In the genomic region with DNA sequence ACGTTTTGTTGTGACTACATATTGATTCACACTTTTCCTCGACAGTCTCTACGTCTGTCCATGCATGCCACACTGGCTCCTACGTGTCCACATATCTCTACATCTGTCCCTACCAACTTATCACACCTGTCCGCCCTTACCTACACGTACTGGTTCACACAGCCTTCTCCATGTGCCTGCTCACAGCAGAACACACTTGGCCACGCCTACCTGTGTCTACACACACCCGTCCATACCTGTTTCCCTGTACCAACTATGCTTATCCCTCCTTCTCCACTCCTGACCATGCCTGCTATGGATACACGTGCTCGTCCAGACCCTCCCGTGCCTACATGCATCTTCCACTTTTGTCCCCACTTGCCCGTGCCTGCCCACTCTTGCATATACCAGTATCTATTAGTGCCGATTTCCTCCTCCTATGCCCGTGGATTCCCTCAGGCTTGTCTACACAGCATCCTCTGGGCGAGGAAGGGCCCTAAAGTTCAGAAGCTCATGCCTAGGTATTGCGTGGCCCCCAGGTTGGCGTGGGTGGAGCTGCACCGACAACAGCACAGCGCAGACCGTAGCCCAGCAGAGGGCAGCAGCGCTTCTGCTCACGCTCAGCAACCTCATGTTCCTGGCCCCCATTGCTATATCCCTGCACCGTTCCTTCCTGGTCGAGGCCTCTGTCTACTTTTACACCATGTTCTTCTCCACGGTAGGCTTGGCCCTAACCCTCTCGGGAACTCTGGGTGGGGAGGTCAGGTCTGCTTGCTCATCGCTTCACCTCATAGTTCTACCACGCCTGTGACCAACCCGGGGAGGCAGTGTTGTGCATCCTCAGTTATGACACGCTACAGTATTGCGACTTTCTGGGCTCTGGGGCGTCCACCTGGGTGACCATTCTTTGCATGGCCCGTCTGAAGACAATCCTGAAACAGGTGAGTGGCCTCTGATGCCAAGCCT, we compare ENCODE assay signal across 8 mouse cellular contexts. TPM values are rescaled to one million over a fixed set of nuclear protein-coding genes. Genes with fewer than 3 reads are reported as not detected.
DNase-seq lines count a peak whose midpoint lies in the region; ATAC-seq and TF ChIP-seq lines count a peak whose summit lies in the region.

No protein-coding gene starts in this region.

- peaks cover 6% of the 10 kb centered on the region for H3K36me3 ChIP-seq in hindbrain, embryonic 10.5 days
- H3K36me3 ChIP-seq in hindbrain, embryonic 12.5 days = peaks cover under 1% of the 10 kb centered on the region; the same call in 1 of the 2 replicates
- H3K36me3 ChIP-seq in hindbrain, embryonic 11.5 days (ENCODE audit: control insufficient read depth, insufficient read depth, low read length) = no peaks in the 10 kb centered on the region
- peaks cover 1% of the 10 kb centered on the region for H3K36me3 ChIP-seq in limb, embryonic 13.5 days
- H3K36me3 ChIP-seq in midbrain, embryonic 13.5 days = peaks cover under 1% of the 10 kb centered on the region; the same call in 1 of the 2 replicates
- H3K36me3 ChIP-seq in stomach, postnatal 0 days (ENCODE audit: control insufficient read depth, insufficient read depth, low read length) = no peaks in the 10 kb centered on the region

- peak; percentile 90 for TF ChIP-seq CTCF in stomach, postnatal 0 days (IDR thresholded peaks at IDR 0.05; ENCODE audit: low read depth)

- H3K9me3 ChIP-seq in hindbrain, embryonic 10.5 days = no peaks in the 10 kb centered on the region
- H3K9me3 ChIP-seq in hindbrain, embryonic 12.5 days (replicated peaks) = no peaks in the 10 kb centered on the region
- no peaks in the 10 kb centered on the region for H3K9me3 ChIP-seq in hindbrain, embryonic 11.5 days (ENCODE audit: control insufficient read depth, low read length)
- H3K9me3 ChIP-seq in limb, embryonic 13.5 days = no peaks in the 10 kb centered on the region
- no peaks in the 10 kb centered on the region for H3K9me3 ChIP-seq in midbrain, embryonic 13.5 days
- H3K9me3 ChIP-seq in stomach, postnatal 0 days (ENCODE audit: control insufficient read depth, low read length) = no peaks in the 10 kb centered on the region

- H3K27ac ChIP-seq in hindbrain, embryonic 10.5 days = peak overlapping the region; percentile 2; the same call in 1 of the 2 replicates
- no peak overlapping the region for H3K27ac ChIP-seq in hindbrain, embryonic 12.5 days
- H3K27ac ChIP-seq in hindbrain, embryonic 11.5 days (ENCODE audit: low read depth, low read length) = no peak overlapping the region
- H3K27ac ChIP-seq in limb, embryonic 13.5 days = no peak overlapping the region
- H3K27ac ChIP-seq in midbrain, embryonic 13.5 days = no peak overlapping the region
- H3K27ac ChIP-seq in stomach, postnatal 0 days (replicated peaks) = 0 out of 2 replicates have a peak overlapping the region, but pooled peaks have one; percentile 20

- ATAC-seq in hindbrain, embryonic 12.5 days (ENCODE audit: low FRiP score) = no peak
- no peak for ATAC-seq in hindbrain, embryonic 11.5 days (ENCODE audit: low FRiP score)
- ATAC-seq in limb, embryonic 13.5 days (ENCODE audit: low FRiP score, low read depth) = no peak; the same call in 1 of the 2 replicates
- ATAC-seq in midbrain, embryonic 13.5 days = peak; percentile 31; the same call in 1 of the 2 replicates
- ATAC-seq in stomach, postnatal 0 days (ENCODE audit: low FRiP score, low TSS enrichment) = peak; percentile 63

- no peak overlapping the region for H3K4me2 ChIP-seq in hindbrain, embryonic 12.5 days (replicated peaks)
- H3K4me2 ChIP-seq in hindbrain, embryonic 11.5 days (replicated peaks; ENCODE audit: low read depth, low read length) = no peak overlapping the region
- H3K4me2 ChIP-seq in limb, embryonic 13.5 days (replicated peaks) = no peak overlapping the region; the same call in 1 of the 2 replicates
- no peak overlapping the region for H3K4me2 ChIP-seq in midbrain, embryonic 13.5 days (replicated peaks)
- no peak overlapping the region; the same call in 1 of the 2 replicates for H3K4me2 ChIP-seq in stomach, postnatal 0 days (replicated peaks; ENCODE audit: low read depth)

- H3K4me1 ChIP-seq in hindbrain, embryonic 10.5 days (replicated peaks) = peaks cover 28% of the 10 kb centered on the region
- peaks cover 14% of the 10 kb centered on the region for H3K4me1 ChIP-seq in hindbrain, embryonic 12.5 days
- H3K4me1 ChIP-seq in hindbrain, embryonic 11.5 days (replicated peaks; ENCODE audit: control insufficient read depth, insufficient read depth, low read length) = peaks cover 7% of the 10 kb centered on the region
- H3K4me1 ChIP-seq in limb, embryonic 13.5 days = peaks cover 18% of the 10 kb centered on the region
- H3K4me1 ChIP-seq in midbrain, embryonic 13.5 days (replicated peaks) = peaks cover 19% of the 10 kb centered on the region
- 0 out of 2 replicates have a peak, but pooled peaks cover 4% of the 10 kb centered on the region for H3K4me1 ChIP-seq in stomach, postnatal 0 days (replicated peaks; ENCODE audit: control insufficient read depth, insufficient read depth)

- peaks cover 43% of the 10 kb centered on the region for H3K27me3 ChIP-seq in hindbrain, embryonic 10.5 days (ENCODE audit: insufficient read depth, poor library complexity, severe bottlenecking)
- H3K27me3 ChIP-seq in hindbrain, embryonic 12.5 days = peaks cover 37% of the 10 kb centered on the region
- peaks cover 8% of the 10 kb centered on the region for H3K27me3 ChIP-seq in hindbrain, embryonic 11.5 days (ENCODE audit: control insufficient read depth, insufficient read depth, low read length)
- H3K27me3 ChIP-seq in limb, embryonic 13.5 days = peaks cover 49% of the 10 kb centered on the region
- peaks cover 54% of the 10 kb centered on the region for H3K27me3 ChIP-seq in midbrain, embryonic 13.5 days
- peaks cover 3% of the 10 kb centered on the region; the same call in 1 of the 2 replicates for H3K27me3 ChIP-seq in stomach, postnatal 0 days (ENCODE audit: control insufficient read depth, insufficient read depth, low read length)

- H3K9ac ChIP-seq in hindbrain, embryonic 12.5 days = no peak overlapping the region
- H3K9ac ChIP-seq in hindbrain, embryonic 11.5 days (ENCODE audit: low read depth, low read length) = no peak overlapping the region
- H3K9ac ChIP-seq in limb, embryonic 13.5 days = 0 out of 2 replicates have a peak overlapping the region, but pooled peaks have one; percentile 9
- H3K9ac ChIP-seq in midbrain, embryonic 13.5 days (replicated peaks) = no peak overlapping the region
- H3K9ac ChIP-seq in stomach, postnatal 0 days (ENCODE audit: low read length) = no peak overlapping the region

- no peak for TF ChIP-seq EP300 in stomach, postnatal 0 days (optimal IDR thresholded peaks at IDR 0.05)

- 52% methylated on average over 33 of the region's 33 CpGs for WGBS in hindbrain, embryonic 10.5 days
- WGBS in hindbrain, embryonic 12.5 days = 51% methylated on average over 33 of the region's 33 CpGs
- WGBS in hindbrain, embryonic 11.5 days = 52% methylated on average over 33 of the region's 33 CpGs
- 48% methylated on average over 33 of the region's 33 CpGs for WGBS in limb, embryonic 13.5 days
- WGBS in midbrain, embryonic 13.5 days = 45% methylated on average over 33 of the region's 33 CpGs
- WGBS in stomach, postnatal 0 days = 33% methylated on average over 32 of the region's 33 CpGs

- peak; percentile 58 for DNase-seq in hindbrain, embryonic 10.5 days (ENCODE audit: low spot score)
- peak; percentile 90 for DNase-seq in NIH3T3 (ENCODE audit: low read depth)
- peak; percentile 73 for DNase-seq in embryo, embryonic 10.5 days (ENCODE audit: low spot score)
- DNase-seq in hindbrain, embryonic 11.5 days (ENCODE audit: low spot score) = peak; percentile 79
- peak; percentile 84 for DNase-seq in stomach, postnatal 0 days (ENCODE audit: low spot score)

- H3K4me3 ChIP-seq in hindbrain, embryonic 10.5 days = peak overlapping the region; percentile 9; the same call in 1 of the 2 replicates
- no peak overlapping the region for H3K4me3 ChIP-seq in hindbrain, embryonic 12.5 days
- no peak overlapping the region for H3K4me3 ChIP-seq in hindbrain, embryonic 11.5 days (ENCODE audit: low read depth, low read length)
- H3K4me3 ChIP-seq in limb, embryonic 13.5 days = no peak overlapping the region
- H3K4me3 ChIP-seq in midbrain, embryonic 13.5 days (replicated peaks) = no peak overlapping the region
- no peak overlapping the region for H3K4me3 ChIP-seq in stomach, postnatal 0 days (ENCODE audit: low read depth, low read length)

RNA-seq across cellular contexts. Expression of gene Mrpl28, which starts 3.3 kb away (rescaled TPM):
- polyA plus RNA-seq in hindbrain, embryonic 10.5 days (2016; fragmentation: Nextera tagmentation; extraction: Ambion mirVana) = 301 and 318 TPM in 2 replicates
- 171 and 184 TPM in 2 replicates for polyA plus RNA-seq in hindbrain, embryonic 12.5 days (2016; fragmentation: Nextera tagmentation; extraction: Ambion mirVana)
- polyA plus RNA-seq in hindbrain, embryonic 11.5 days (2014; fragmentation: Nextera tagmentation; extraction: Ambion mirVana) = 244 TPM in 2 replicates
- polyA plus RNA-seq in limb, embryonic 13.5 days (2015; fragmentation: Nextera tagmentation; extraction: Ambion mirVana) = 193 and 199 TPM in 2 replicates
- 182 and 191 TPM in 2 replicates for polyA plus RNA-seq in midbrain, embryonic 13.5 days (2015; fragmentation: Nextera tagmentation; extraction: Ambion mirVana)
- 134 and 135 TPM in 2 replicates for polyA plus RNA-seq in stomach, postnatal 0 days (2015; fragmentation: Nextera tagmentation; extraction: Ambion mirVana)

RNA-seq across cellular contexts. Expression of gene Tmem8, which starts 6.9 kb away (rescaled TPM):
- polyA plus RNA-seq in hindbrain, embryonic 10.5 days (2016; fragmentation: Nextera tagmentation; extraction: Ambion mirVana) = 1.8 and 1.9 TPM in 2 replicates
- polyA plus RNA-seq in hindbrain, embryonic 12.5 days (2016; fragmentation: Nextera tagmentation; extraction: Ambion mirVana) = 2.9 and 3.0 TPM in 2 replicates
- 1.0 and 1.1 TPM in 2 replicates for polyA plus RNA-seq in hindbrain, embryonic 11.5 days (2014; fragmentation: Nextera tagmentation; extraction: Ambion mirVana)
- polyA plus RNA-seq in limb, embryonic 13.5 days (2015; fragmentation: Nextera tagmentation; extraction: Ambion mirVana) = 0.97 and 1.0 TPM in 2 replicates
- 2.4 and 2.6 TPM in 2 replicates for polyA plus RNA-seq in midbrain, embryonic 13.5 days (2015; fragmentation: Nextera tagmentation; extraction: Ambion mirVana)
- 16.1 and 17.5 TPM in 2 replicates for polyA plus RNA-seq in stomach, postnatal 0 days (2015; fragmentation: Nextera tagmentation; extraction: Ambion mirVana)

RNA-seq across cellular contexts. Expression of gene Axin1, which starts 18.4 kb away (rescaled TPM):
- 9.1 and 9.4 TPM in 2 replicates for polyA plus RNA-seq in hindbrain, embryonic 10.5 days (2016; fragmentation: Nextera tagmentation; extraction: Ambion mirVana)
- 17.7 and 19.4 TPM in 2 replicates for polyA plus RNA-seq in hindbrain, embryonic 12.5 days (2016; fragmentation: Nextera tagmentation; extraction: Ambion mirVana)
- polyA plus RNA-seq in hindbrain, embryonic 11.5 days (2014; fragmentation: Nextera tagmentation; extraction: Ambion mirVana) = 8.6 and 12.4 TPM in 2 replicates
- 11.3 and 12.1 TPM in 2 replicates for polyA plus RNA-seq in limb, embryonic 13.5 days (2015; fragmentation: Nextera tagmentation; extraction: Ambion mirVana)
- 17.3 and 21.6 TPM in 2 replicates for polyA plus RNA-seq in midbrain, embryonic 13.5 days (2015; fragmentation: Nextera tagmentation; extraction: Ambion mirVana)
- 10.9 and 12.4 TPM in 2 replicates for polyA plus RNA-seq in stomach, postnatal 0 days (2015; fragmentation: Nextera tagmentation; extraction: Ambion mirVana)

RNA-seq across cellular contexts. Expression of gene Nme4, which starts 24.6 kb away (rescaled TPM):
- polyA plus RNA-seq in hindbrain, embryonic 10.5 days (2016; fragmentation: Nextera tagmentation; extraction: Ambion mirVana) = 95.9 and 109 TPM in 2 replicates
- 50.4 and 52.9 TPM in 2 replicates for polyA plus RNA-seq in hindbrain, embryonic 12.5 days (2016; fragmentation: Nextera tagmentation; extraction: Ambion mirVana)
- 60.3 and 62.6 TPM in 2 replicates for polyA plus RNA-seq in hindbrain, embryonic 11.5 days (2014; fragmentation: Nextera tagmentation; extraction: Ambion mirVana)
- polyA plus RNA-seq in limb, embryonic 13.5 days (2015; fragmentation: Nextera tagmentation; extraction: Ambion mirVana) = 125 and 135 TPM in 2 replicates
- polyA plus RNA-seq in midbrain, embryonic 13.5 days (2015; fragmentation: Nextera tagmentation; extraction: Ambion mirVana) = 31.8 and 36.8 TPM in 2 replicates
- polyA plus RNA-seq in stomach, postnatal 0 days (2015; fragmentation: Nextera tagmentation; extraction: Ambion mirVana) = 30.9 and 32.5 TPM in 2 replicates

RNA-seq across cellular contexts. Expression of gene Decr2, which starts 29.9 kb away (rescaled TPM):
- 30.2 and 30.7 TPM in 2 replicates for polyA plus RNA-seq in hindbrain, embryonic 10.5 days (2016; fragmentation: Nextera tagmentation; extraction: Ambion mirVana)
- 33.1 and 33.8 TPM in 2 replicates for polyA plus RNA-seq in hindbrain, embryonic 12.5 days (2016; fragmentation: Nextera tagmentation; extraction: Ambion mirVana)
- polyA plus RNA-seq in hindbrain, embryonic 11.5 days (2014; fragmentation: Nextera tagmentation; extraction: Ambion mirVana) = 20.4 and 24.7 TPM in 2 replicates
- 35.3 and 36.2 TPM in 2 replicates for polyA plus RNA-seq in limb, embryonic 13.5 days (2015; fragmentation: Nextera tagmentation; extraction: Ambion mirVana)
- polyA plus RNA-seq in midbrain, embryonic 13.5 days (2015; fragmentation: Nextera tagmentation; extraction: Ambion mirVana) = 27.0 and 28.2 TPM in 2 replicates
- polyA plus RNA-seq in stomach, postnatal 0 days (2015; fragmentation: Nextera tagmentation; extraction: Ambion mirVana) = 65.4 and 66.3 TPM in 2 replicates

Comparison
In these comparisons a context has a peak if more than half of its experiments do, and no peak if none do; other contexts are left out.
1. H3K27ac ChIP-seq: peak in hindbrain, embryonic 10.5 days (single experiment) and stomach, postnatal 0 days (single experiment); none in hindbrain, embryonic 12.5 days (single experiment), hindbrain, embryonic 11.5 days (single experiment), limb, embryonic 13.5 days (single experiment) and midbrain, embryonic 13.5 days (single experiment).
2. ATAC-seq: peak in midbrain, embryonic 13.5 days (single experiment) and stomach, postnatal 0 days (single experiment); none in hindbrain, embryonic 12.5 days (single experiment), hindbrain, embryonic 11.5 days (single experiment) and limb, embryonic 13.5 days (single experiment).
3. Peak in every context shown above with its lines, with median percentiles within 50 percentile points of each other: DNase-seq.